Mouse (Mus musculus): Measurements from ENCODE around the gene Qprt. TPM values are rescaled to one million over a fixed set of nuclear protein-coding genes. Genes with fewer than 3 reads are reported as not detected.

The Qprt gene
- polyA plus RNA-seq, 1 experiment from 2014 or later = 7.4 TPM

DNA sequence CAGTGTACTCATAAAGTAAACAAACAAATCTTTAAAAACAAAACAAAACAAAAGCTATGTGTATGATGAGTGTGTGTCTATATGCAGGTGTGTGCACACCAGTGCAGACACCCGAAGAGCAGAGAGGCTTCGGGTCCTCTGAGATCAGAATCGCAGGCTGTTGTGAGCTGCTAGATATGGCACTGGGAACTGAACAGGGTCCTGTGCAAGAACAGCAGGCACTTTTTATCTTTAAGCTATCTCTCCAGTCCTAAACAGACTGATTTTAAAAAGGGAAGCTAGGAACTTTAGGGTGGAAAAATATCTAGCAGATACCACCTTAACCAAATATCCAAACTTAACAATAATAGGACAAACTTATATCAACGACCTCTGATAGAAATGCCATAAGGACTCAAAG, 20.6 kb upstream of the Qprt start:
- H3K36me3 ChIP-seq = no peaks in the 10 kb centered on the region
- 85% methylated on average over 4 of the region's 4 CpGs for WGBS
- H3K27ac ChIP-seq = no peak overlapping the region

DNA sequence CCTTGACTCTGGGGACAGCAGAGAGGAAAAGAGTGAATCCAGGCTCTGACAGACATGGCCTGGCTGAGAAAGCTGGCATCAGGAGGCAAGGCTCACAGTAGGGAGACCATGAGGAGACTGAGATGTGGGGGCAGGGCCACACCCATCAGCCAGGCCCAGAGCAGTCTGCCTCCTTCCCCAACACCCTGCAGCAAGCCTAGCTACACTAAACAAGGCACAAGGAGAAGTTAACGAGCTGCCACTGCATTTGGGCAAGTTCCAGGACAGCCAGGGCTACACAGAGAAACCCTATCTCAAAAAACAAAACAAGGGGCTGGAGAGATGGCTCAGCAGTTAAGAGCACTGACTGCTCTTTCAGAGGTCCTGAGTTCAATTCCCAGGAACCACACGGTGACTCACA, 20.2 kb upstream of the Qprt start:
- no peak for ATAC-seq (ENCODE audit: insufficient read depth, low FRiP score, low read depth)
- no peaks in the 10 kb centered on the region for H3K36me3 ChIP-seq
- no peaks in the 10 kb centered on the region for H3K27me3 ChIP-seq (replicated peaks)
- H3K9me3 ChIP-seq = no peaks in the 10 kb centered on the region
- no peak overlapping the region for H3K9ac ChIP-seq
- H3K4me2 ChIP-seq = no peak overlapping the region
- H3K27ac ChIP-seq = no peak overlapping the region
- H3K4me1 ChIP-seq = 0 out of 2 replicates have a peak, but pooled peaks cover 3% of the 10 kb centered on the region
- no peak overlapping the region for H3K4me3 ChIP-seq (replicated peaks)
- 45% methylated on average over 2 of the region's 2 CpGs for WGBS

More for the DNA sequence above, 20.6 kb upstream of the Qprt start:
- Histone ChIP-seq H3K9me3 (no peaks in the 10 kb centered on the region), H3K4me2 (no peak overlapping the region), H3K4me1 (0 out of 2 replicates have a peak, but pooled peaks cover 3% of the 10 kb centered on the region), H3K9ac (no peak overlapping the region), H3K27me3 (replicated peaks) (no peaks in the 10 kb centered on the region), H3K4me3 (replicated peaks) (no peak overlapping the region)
- no peak for ATAC-seq (ENCODE audit: insufficient read depth, low FRiP score, low read depth)

DNA sequence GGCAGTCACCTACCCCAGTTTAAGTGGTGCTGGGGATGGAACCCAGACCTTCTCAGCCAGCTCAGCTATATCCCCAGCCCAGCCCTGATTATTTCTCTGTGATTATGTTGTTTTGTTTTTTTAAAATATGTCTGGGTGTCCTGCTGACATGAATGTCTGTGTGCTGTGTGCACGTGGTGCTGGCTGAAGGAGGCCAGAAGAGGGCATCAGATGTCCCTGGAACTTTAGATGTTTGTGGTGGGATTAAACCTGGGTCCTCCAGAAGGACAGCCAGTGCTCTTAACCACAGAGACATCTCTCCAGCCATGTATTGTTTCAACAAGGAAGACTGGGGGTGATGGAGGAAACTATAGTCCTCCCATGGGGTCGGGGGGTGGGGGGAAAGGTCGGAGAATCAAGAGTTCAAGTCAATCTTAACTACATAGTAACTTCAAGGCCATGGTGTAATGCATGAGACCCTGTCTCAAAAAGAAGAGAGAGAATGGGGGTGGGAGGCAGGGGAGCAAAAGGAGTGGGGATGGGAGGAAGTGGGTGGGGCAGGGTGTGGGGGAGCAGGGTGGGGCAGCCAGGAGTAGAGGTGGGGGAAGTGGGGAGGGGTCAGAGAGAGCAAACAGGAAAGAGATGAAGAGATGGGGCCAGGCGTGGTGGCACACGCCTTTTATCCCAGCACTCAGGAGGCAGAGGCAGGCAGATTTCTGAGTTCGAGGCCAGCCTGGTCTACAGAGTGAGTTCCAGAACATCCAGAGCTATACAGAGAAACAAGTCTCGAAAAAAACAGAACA, 18.8 kb upstream of the Qprt start:
- ATAC-seq (ENCODE audit: insufficient read depth, low FRiP score, low read depth) = no peak

DNA sequence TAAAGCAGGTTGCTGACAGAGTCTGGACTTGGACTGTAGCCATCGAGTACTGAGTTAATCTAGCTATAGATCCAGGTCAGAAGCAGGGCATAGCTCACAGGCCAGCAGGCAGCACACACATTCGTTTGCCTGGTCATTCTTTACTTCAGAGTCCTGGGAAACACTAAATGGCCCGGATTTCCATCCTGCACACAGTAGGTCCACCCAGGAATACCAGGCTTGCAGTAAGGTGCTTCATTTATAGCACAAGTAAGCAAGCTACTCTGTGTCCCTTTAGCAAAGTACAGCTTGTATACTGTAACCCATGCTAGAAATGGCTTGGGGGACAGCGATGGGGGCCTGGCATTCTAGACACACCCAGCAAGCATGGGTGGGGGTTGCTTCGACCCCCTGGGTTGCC, 17.5 kb upstream of the Qprt start:
- ATAC-seq (ENCODE audit: insufficient read depth, low FRiP score, low read depth) = no peak
- no peaks in the 10 kb centered on the region for H3K4me1 ChIP-seq
- H3K27ac ChIP-seq = no peak overlapping the region
- H3K9me3 ChIP-seq = no peaks in the 10 kb centered on the region
- H3K4me2 ChIP-seq = no peak overlapping the region
- WGBS = 51% methylated on average over 5 of the region's 5 CpGs
- H3K36me3 ChIP-seq = no peaks in the 10 kb centered on the region
- no peak overlapping the region for H3K4me3 ChIP-seq (replicated peaks)
- no peaks in the 10 kb centered on the region for H3K27me3 ChIP-seq (replicated peaks)
- H3K9ac ChIP-seq = no peak overlapping the region

More for the DNA sequence above, 18.8 kb upstream of the Qprt start:
- H3K9me3 ChIP-seq = no peaks in the 10 kb centered on the region
- H3K36me3 ChIP-seq = no peaks in the 10 kb centered on the region
- no peak overlapping the region for H3K9ac ChIP-seq
- no peaks in the 10 kb centered on the region for H3K27me3 ChIP-seq (replicated peaks)
- no peak overlapping the region for H3K4me2 ChIP-seq
- no peak overlapping the region for H3K27ac ChIP-seq
- H3K4me1 ChIP-seq = 0 out of 2 replicates have a peak, but pooled peaks cover 3% of the 10 kb centered on the region
- WGBS = 65% methylated on average over 7 of the region's 7 CpGs
- no peak overlapping the region for H3K4me3 ChIP-seq (replicated peaks)

DNA sequence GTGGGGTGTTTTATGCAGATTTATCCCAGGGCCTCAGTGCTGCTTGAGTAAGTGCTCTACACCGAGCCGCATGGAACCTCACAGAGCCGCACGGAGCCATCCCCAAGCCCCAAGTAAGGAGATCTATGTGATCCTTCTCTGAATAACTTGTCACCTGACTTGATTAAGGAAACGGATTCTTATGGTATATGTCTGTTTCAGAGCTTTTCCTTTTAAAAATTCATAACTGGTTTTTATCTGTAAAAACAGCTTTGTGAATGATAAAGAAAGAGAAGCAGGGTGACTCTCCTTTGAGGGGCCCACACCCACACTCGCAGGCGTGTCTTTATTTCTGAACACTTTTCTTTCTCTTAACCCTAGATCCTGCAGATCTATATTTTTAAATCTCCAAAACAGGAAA, 17.1 kb upstream of the Qprt start:
- Histone ChIP-seq H3K9me3 (no peaks in the 10 kb centered on the region), H3K9ac (no peak overlapping the region), H3K27ac (no peak overlapping the region), H3K4me3 (replicated peaks) (no peak overlapping the region), H3K4me2 (no peak overlapping the region), H3K36me3 (no peaks in the 10 kb centered on the region), H3K27me3 (replicated peaks) (no peaks in the 10 kb centered on the region), H3K4me1 (no peaks in the 10 kb centered on the region)
- no peak for ATAC-seq (ENCODE audit: insufficient read depth, low FRiP score, low read depth)
- WGBS = 78% methylated on average over 7 of the region's 7 CpGs

DNA sequence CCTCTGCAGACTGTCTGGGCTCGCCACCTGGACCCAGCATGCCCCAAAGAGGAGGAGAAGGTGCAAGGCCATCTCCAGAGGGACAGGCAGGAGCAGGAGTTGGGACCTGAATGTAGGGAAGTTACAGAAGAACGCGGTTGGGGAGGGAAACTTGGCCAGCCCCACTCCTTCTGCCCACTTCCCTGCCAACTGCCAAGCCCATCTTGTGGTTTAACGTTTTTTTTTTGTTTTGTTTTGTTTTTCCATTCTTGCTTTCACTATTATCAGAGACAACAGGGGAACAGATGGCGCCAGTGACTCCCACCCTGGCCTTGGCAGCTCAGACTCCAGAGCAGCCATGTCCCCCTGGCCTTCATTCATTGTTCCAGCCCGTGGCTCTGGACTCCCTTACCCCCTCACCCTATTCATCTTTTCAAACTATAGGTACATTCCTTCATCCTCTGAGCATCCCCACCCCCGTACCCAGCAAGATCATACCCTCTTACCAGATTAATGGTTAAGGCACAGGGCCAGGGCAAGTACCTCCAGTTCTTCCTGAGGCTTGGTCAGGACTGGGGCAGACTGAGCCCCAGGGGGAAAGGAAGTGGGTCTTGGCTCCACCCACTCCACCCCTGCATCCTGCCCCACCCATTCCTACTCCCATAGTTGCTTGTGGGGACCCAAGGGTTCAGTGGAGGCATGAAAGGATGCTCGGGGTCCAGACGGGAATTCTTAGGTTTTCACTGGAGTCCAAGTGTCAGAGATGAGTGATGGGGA, 15.4 kb upstream of the Qprt start, which contains the start of gene Spn:
Spn (minus strand) TSS at position 562 of the 756 bp plus-strand sequence.
- Histone ChIP-seq H3K27me3 (replicated peaks) (no peaks in the 10 kb centered on the region), H3K9me3 (no peaks in the 10 kb centered on the region), H3K4me2 (peak within 1 kb of the TSS; percentile 10; the same call in 1 of the 2 replicates), H3K36me3 (no peaks in the 10 kb centered on the region), H3K9ac (no peak within 1 kb of the TSS), H3K4me3 (replicated peaks) (no peak within 1 kb of the TSS), H3K27ac (no peak within 1 kb of the TSS), H3K4me1 (no peaks in the 10 kb centered on the region)
- no peak for ATAC-seq (ENCODE audit: insufficient read depth, low FRiP score, low read depth)
- WGBS = 57% methylated on average over 9 of the region's 9 CpGs

DNA sequence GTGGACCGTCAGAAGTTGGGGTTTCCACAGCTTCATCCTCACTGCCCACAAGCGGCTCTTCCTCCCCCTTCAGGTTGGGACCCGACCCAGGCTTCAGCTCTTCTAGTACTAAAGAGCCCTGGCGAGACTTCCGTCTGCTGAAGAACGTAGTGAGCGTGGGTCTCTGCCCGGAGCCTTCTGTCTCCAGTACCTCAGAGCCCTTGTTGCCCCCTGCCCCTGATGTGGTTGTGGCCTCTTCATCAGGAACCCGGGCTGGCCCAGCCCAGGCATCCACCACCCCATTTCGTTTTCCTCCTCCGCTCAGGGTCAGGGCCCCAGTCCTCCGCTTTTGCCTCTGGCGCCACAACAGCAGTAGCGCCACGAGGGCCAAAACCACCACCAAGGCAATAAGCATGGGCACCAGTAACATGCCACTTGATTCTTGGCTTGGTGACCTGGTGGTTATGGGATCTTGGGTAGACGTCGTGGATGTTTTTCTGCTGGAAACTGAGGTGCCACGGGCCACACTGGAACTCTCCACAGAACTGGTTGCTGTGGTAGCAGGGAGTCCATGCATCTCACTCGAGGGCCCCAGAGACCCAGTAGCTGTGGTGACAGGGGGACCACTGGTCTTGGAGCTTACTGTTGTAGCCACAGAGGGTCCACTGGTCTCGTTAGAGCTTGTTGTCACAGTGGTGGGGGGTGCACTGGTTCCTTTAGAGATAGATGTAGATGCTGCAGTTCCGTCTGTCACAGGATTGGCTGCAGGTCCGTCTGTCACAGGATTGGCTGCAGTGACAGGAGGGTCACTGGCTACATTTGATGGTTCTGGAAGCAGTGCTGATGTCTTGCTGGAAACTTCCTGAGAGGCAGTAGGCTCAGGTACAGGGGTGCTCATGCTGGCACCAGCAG, 14.4 kb upstream of the Qprt start:
- H3K36me3 ChIP-seq = no peaks in the 10 kb centered on the region
- WGBS = 76% methylated on average over 22 of the region's 22 CpGs

DNA sequence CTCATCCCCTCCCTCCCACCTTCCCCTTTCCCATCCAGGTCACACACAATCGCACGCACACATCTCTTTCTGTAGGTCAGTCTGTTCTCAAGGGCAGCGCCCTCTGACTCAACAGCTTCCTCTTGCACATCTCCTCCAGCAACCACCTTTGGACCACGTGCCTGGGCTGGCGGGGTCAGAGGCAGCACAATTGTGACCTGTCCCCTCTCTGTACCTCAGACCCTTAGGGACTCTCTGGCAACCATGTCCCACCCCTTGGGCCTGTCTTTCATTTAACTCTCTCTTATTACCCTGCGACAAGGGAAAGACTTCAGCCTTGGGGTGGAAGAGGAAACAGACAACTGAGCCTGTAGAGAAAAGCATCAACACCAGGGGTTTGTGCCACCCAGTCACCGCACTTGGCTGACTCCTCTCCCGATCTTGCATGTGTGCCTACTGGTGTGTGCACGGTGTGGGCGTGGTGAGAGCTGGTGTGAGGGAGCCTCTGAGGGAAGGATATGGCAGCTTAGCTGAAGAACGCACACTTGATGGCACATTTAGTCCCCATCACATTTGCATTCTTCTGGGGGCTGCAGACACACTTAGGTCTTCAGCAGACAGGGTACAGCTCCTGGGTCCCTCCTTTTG, 12.9 kb upstream of the Qprt start:
- no peaks in the 10 kb centered on the region for H3K9me3 ChIP-seq
- 73% methylated on average over 11 of the region's 11 CpGs for WGBS
- no peaks in the 10 kb centered on the region for H3K27me3 ChIP-seq (replicated peaks)
- H3K27ac ChIP-seq = no peak overlapping the region
- no peaks in the 10 kb centered on the region for H3K36me3 ChIP-seq
- ATAC-seq (ENCODE audit: insufficient read depth, low FRiP score, low read depth) = no peak
- no peak overlapping the region for H3K4me3 ChIP-seq (replicated peaks)
- H3K9ac ChIP-seq = no peak overlapping the region
- H3K4me1 ChIP-seq = no peaks in the 10 kb centered on the region
- H3K4me2 ChIP-seq = no peak overlapping the region

More for the DNA sequence above, 14.4 kb upstream of the Qprt start:
- H3K9ac ChIP-seq = no peak overlapping the region
- no peak overlapping the region for H3K4me2 ChIP-seq
- ATAC-seq (ENCODE audit: insufficient read depth, low FRiP score, low read depth) = no peak
- H3K27me3 ChIP-seq (replicated peaks) = no peaks in the 10 kb centered on the region
- no peaks in the 10 kb centered on the region for H3K4me1 ChIP-seq
- no peak overlapping the region for H3K27ac ChIP-seq
- no peak overlapping the region for H3K4me3 ChIP-seq (replicated peaks)
- no peaks in the 10 kb centered on the region for H3K9me3 ChIP-seq

DNA sequence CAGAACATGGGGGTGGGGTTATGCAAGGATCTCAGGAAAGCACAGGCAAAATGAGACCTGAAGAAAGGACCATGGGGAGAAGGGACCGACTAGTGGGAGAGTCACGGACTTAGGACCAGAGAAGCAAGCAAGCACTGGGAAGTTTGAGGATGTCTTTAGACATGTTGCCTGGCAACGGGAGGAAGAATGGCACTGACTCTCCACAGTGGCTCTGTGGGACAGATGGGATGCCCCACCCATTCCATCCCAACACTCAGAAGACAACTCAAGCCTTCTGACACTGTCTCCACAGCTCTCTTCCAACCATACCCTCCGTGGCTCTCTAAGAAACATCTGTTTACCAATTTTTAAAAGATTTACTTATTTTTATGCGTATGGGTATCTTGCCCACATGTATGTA, 11.1 kb upstream of the Qprt start:
- Histone ChIP-seq H3K9me3 (no peaks in the 10 kb centered on the region), H3K4me2 (no peak overlapping the region), H3K4me1 (no peaks in the 10 kb centered on the region), H3K27me3 (replicated peaks) (no peaks in the 10 kb centered on the region), H3K27ac (no peak overlapping the region), H3K4me3 (replicated peaks) (no peak overlapping the region), H3K36me3 (no peaks in the 10 kb centered on the region), H3K9ac (no peak overlapping the region)
- 71% methylated on average over 5 of the region's 5 CpGs for WGBS
- no peak for ATAC-seq (ENCODE audit: insufficient read depth, low FRiP score, low read depth)

DNA sequence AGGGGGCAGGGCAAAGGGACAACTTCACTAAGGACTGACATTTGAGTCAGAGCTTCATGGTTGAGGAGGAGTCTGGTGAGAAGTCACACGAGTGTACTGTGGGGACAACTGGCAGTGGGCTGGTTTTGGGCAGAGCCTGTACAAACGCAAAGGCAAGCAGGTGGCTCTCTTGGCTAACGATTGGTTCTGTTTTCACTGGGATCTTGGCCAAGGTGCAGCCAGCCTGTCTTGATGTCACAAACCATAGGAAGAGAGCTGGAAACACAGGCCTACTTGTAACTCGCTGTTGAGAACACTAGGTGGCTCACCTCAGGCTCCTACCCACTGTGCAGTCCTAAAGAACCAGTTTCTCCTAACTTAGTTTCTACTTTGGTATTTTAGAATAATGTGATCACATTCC, 7.6 kb upstream of the Qprt start:
- no peaks in the 10 kb centered on the region for H3K27me3 ChIP-seq (replicated peaks)
- no peak overlapping the region for H3K4me2 ChIP-seq
- no peak overlapping the region for H3K4me3 ChIP-seq (replicated peaks)
- H3K9ac ChIP-seq = no peak overlapping the region
- H3K4me1 ChIP-seq = no peaks in the 10 kb centered on the region
- no peaks in the 10 kb centered on the region for H3K9me3 ChIP-seq
- ATAC-seq (ENCODE audit: insufficient read depth, low FRiP score, low read depth) = peak; percentile 53; the same call in 1 of the 2 replicates
- WGBS = 16% methylated on average over 4 of the region's 4 CpGs
- no peaks in the 10 kb centered on the region for H3K36me3 ChIP-seq
- H3K27ac ChIP-seq = no peak overlapping the region
